Mouse (Mus musculus) right cerebral cortex, postnatal 10 days (tissue): Measurements from ENCODE around the gene Tnfsf13b.

Source experiments
- DNase-seq, 2 experiments: peaks; one replicate each; pipeline ENCODE4 v3.0.0; 2021; ENCODE audit warnings: low spot score in 2 of 2

The Tnfsf13b gene

GRCm38 (mm10) chr8:10006156-10006985, at the start of gene Tnfsf13b:
Tnfsf13b (plus strand) TSS chr8:10006467.
- no peak for DNase-seq

- no peak for DNase-seq
Observed at GRCm38 (mm10) chr8:9958338-9958737, 47.9 kb upstream of the Tnfsf13b start.

GRCm38 (mm10) chr8:9959919-9960318, 46.3 kb upstream of the Tnfsf13b start:
- no peak for DNase-seq

- DNase-seq: no peak
Observed at GRCm38 (mm10) chr8:9971866-9972265, 34.4 kb upstream of the Tnfsf13b start.

GRCm38 (mm10) chr8:9975276-9975675, 31.0 kb upstream of the Tnfsf13b start:
- DNase-seq: no peak

GRCm38 (mm10) chr8:9975898-9976611, 30.2 kb upstream of the Tnfsf13b start:
- DNase-seq: peak; percentile 99

- no peak for DNase-seq
Observed at GRCm38 (mm10) chr8:9977016-9977415, 29.3 kb upstream of the Tnfsf13b start.

- peak; percentile 98 to 99 for DNase-seq
Observed at GRCm38 (mm10) chr8:9977573-9978314, 28.5 kb upstream of the Tnfsf13b start, which contains the start of the genes Lig4 and Abhd13. Lig4 (minus strand) TSS chr8:9977686. Abhd13 (plus strand) TSS chr8:9977707.

GRCm38 (mm10) chr8:9978475-9979230, 27.6 kb upstream of the Tnfsf13b start:
- DNase-seq: peak in 1 of 2 experiments; percentile 37

GRCm38 (mm10) chr8:9979746-9980145, 26.5 kb upstream of the Tnfsf13b start:
- DNase-seq: no peak

- DNase-seq: no peak
Observed at GRCm38 (mm10) chr8:9980188-9980587, 26.1 kb upstream of the Tnfsf13b start.

GRCm38 (mm10) chr8:10004115-10004514, 2.2 kb upstream of the Tnfsf13b start:
- no peak for DNase-seq

- DNase-seq: peak; percentile 51 to 53
Observed at GRCm38 (mm10) chr8:10006986-10007659, 856 bp downstream of the Tnfsf13b start.

GRCm38 (mm10) chr8:10007660-10008028, 1.4 kb downstream of the Tnfsf13b start:
- no peak for DNase-seq

- no peak for DNase-seq
Observed at GRCm38 (mm10) chr8:10016252-10016651, 10.0 kb downstream of the Tnfsf13b start.

GRCm38 (mm10) chr8:10017231-10017630, 11.0 kb downstream of the Tnfsf13b start:
- peak; percentile 82 to 84 for DNase-seq

- no peak for DNase-seq
Observed at GRCm38 (mm10) chr8:10030320-10031060, 24.2 kb downstream of the Tnfsf13b start.

- no peak for DNase-seq
Observed at GRCm38 (mm10) chr8:10031177-10031576, 24.9 kb downstream of the Tnfsf13b start.

- DNase-seq: no peak
Observed at GRCm38 (mm10) chr8:10040866-10041265, 34.6 kb downstream of the Tnfsf13b start.
